Mouse (Mus musculus) MN1 (cell line): ENCODE measurements around the gene Agtpbp1.

Source experiments
- DNase-seq: peaks from one replicate; pipeline ENCODE4 v3.0.0-alpha.2; 2016; ENCODE audit warnings: low spot score

Gene Agtpbp1

DNA sequence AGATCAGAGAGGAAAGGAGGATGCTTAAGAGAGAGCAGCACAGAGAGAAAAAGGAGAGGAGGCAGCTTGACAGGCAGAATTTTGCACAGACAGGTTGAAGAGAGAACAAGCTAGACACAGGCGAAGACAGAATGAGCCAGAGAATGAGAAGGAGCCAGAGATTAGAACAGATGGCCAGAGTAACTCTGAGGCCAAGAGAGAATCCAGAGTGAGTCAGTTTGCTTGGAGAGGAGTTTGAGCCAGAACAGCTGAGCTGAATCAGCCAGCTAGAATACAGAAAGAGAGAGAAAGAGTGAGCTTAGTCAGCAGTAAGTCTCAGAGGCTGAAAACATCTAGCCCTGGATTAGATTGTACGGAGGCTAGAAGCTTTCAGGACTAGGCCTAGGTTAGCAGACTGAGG, 12.5 kb downstream of the Agtpbp1 start:
- no peak for DNase-seq

DNA sequence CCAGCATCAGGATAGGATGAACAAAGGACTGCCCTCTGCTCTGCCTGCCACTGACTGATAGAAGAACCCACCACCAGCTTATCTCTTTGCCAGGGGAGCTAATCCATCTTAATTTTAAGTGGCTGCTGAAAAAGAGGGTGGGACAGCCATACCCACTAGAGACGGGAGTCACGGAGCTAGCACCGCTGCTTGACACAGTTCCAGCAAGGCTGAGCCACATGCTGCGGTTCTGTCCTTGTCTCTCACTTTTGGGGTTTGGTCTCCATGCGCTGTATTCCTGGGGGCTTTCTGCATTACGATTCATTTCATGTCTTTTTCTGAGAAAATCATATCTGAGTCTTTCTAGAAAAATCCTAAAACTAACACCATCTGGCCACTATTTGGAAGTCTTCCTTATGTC, 13.9 kb downstream of the Agtpbp1 start:
- no peak for DNase-seq

DNA sequence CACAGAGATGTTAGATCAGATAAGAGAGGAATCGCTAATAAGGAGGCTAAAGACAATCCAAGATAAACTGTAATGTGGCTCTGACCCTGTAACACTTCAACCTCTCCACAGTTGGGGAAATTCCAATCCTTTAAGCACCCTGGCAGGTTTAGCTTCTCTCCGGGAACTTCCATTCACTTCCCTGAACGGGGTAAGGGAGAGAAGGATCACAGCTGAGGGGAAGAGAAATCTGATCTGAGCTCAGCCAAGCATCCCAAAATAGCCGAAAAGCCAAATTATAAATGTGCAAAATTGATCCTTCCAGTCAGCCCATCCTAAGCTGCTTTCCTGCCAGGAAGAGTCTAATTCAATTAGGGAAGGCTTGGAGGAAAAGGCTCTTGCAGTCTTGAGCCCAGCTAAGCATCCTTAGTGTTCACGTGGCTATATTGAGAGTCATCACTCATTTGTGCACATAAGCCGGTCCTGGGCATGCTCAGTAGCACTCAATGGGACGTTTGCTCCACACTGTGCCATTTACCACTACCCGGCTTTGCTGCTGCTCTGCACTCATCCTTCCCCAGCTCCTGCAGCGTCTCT, 19.0 kb downstream of the Agtpbp1 start:
- DNase-seq, result peak; percentile 57

DNA sequence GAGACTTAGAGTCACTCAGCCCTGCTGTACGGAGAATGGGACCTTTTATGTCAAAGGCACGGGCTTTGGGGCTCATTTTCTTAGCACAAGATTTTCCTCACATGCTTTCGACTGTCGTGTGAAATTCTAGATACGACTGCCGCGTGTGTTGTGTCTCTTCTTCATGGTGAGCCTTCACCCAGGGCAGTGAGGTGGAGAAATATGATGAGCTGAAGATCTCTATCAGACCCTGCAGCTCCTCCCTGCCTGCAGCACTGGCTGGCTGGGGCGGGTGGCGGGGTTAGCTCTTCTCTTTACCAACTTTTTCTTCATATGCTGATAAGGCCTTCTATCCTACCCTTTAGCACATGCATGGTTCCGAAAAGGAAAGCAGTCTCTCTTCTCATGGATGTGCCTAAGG, 20.1 kb downstream of the Agtpbp1 start:
- DNase-seq, result no peak

DNA sequence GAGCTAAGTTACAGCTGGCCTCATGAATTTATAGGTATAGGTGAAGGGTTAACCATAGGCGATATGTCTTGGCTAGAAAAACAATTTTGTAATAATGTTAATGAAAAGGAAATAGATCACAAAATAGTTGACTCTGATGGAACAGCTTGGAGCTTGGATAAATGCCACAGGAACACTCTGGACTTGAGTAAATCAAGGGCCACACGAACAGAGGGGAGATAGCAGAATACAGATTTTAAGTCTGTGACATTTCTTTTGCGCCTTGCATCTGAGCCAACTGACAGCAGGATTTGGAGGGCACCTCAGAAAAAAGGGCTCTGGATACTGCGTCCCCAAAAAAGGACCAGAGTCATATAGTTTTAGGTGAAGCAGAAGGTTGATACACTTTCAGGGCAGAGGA, 20.5 kb downstream of the Agtpbp1 start:
- no peak for DNase-seq

DNA sequence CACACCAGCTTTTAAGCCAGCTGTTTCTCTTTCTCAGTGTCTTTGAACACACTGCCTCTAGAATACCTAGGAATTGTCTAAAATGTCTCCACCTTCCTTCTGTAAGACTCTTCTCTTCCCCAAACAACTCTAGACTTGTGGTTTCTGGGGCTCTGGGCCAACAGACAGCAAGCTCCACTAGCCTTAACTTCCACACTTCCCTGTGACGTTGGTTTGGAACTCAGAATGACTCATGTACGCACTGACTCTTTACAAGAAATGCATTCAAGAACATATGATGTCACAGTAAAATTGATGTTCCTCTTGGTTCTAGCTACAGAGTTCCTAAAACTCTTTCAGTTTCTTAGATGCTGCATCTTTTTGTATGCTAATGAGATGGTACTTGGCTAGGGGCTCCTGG, 22.6 kb downstream of the Agtpbp1 start:
- no peak for DNase-seq

DNA sequence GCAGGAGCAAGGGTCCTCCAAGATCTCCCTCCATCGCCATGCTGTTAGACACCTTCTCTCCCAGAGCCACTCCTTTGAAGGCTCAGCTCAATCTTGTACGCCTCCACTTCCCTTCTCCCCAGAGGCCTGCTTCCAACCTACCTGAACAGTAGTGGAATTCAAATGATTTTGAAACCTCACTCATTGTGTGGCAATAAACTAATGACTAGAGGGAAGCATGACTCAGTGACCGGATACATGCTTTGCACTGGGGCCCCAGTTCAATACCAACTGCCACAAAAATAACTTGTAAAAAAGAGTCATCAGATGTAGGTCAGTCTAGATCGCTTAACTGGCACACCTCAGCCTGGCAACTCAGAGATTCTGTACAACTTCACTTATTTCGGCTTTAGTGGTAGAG, 26.3 kb downstream of the Agtpbp1 start:
- DNase-seq, result no peak

DNA sequence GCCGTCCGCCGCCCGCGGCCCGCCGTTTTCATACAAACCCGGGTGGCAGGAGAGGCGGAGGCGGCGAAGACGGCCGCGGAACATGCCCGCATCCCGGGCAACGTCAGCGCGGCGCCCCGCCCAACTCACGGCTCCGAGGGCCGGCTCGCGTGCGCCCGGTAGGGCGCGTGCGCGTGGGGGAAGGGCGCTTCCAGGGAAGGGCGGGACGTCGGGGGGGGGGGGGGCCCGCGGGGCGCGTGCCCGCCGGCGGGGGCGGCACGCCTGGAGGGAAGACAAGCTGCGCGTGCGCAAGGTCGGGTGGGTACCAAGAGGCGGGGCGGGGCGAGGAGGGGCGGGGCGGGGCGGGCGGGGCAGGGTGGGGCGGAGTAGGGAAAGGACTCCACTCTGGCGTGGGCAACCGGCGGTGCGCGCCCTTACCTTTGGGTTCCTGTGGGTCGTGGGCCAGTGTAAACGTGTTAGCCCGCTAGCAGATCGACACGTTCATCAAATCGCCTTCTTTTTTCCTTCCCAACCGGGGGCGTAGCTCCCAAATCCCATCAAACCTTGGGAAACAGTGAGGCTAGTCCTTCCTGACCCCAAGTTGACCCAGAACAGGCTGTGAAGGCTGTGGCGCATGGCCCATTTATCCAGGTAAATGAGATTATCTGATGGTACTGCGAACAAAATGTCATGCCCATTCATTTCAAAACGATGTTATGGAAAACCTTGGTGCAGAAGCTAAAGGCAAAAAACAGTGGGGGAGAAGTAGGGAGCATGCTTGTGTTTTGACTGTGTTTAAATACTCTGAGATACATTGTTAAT, 27.6 kb downstream of the Agtpbp1 start:
- peak; percentile 90 for DNase-seq

DNA sequence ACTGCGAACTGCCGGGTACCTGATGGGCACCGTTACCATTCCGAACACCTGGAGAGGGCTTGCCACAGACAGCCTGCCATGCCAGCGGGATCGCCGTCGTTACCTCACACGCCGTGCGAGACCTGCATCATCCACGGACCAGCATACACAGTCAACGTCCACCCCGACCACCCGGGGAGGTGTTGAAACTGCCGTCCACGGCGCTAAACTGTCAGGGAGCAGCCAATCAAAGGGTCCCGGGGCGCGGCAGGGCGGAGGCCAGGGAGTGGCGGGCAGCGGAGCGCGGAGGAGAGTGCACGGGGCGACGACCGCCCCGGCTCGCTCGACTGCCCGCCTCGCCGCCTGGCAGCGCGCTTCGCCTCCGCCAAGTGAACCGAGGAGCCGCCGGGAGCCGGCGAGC, 28.4 kb downstream of the Agtpbp1 start:
- peak; percentile 55 for DNase-seq

DNA sequence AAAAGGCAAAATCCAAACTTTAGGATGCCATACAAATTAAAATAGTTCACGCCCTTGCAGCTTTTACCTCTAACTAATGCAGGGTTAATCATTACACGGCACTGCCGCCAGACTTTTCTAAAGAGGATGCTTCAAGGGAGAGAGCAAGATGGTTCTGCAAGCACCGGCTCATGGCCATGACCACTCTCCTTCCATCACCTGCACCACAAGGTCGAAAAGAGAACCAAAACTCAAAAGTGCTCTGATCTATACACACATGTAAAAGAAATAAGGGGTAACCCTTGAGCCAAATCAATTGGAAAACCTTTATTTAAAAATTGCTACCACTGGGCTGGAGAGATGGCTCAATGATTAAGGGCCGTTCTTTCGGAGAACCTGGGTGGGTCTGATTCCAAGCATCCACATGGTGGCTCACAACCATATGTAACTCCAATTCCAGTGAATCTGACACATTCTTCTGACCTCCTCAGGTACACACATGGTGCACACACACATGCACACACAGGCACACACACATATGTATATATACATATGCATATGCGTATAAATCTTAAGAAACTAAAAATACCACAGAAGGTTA, 29.3 kb downstream of the Agtpbp1 start:
- no peak for DNase-seq

DNA sequence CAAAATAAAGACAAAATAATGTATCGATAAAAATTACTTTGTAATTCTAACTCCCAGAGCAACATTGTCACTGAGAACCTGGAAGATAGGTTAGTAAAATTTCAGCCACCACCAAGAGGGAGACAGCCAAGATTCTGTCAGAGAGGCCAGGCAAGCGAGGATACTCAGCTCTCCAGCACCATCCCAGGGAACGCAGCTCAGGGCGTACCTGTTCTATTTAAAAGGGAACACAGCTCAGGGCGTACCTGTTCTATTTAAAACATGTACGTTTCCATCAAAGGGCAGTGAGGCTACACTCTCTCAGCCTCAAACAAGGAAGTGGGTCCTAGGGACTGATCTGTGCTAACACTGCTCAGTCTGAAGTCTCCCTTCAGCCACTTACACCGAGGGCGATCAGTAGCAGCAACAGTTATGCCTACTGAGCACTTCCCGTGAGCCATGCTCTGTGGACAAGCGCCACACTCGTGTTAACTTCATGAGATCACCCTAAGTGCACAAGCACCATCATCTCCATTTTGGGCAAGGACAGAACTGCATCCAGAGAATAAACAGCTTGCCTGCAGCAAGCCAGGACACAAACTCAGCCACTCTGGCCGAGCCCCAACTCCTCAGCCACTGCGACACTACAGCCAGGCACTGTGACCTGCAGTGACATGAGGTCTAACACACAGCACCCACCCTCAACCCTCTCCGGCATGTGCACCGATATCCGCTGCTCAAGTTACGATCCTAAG, 30.1 kb downstream of the Agtpbp1 start:
- no peak for DNase-seq

DNA sequence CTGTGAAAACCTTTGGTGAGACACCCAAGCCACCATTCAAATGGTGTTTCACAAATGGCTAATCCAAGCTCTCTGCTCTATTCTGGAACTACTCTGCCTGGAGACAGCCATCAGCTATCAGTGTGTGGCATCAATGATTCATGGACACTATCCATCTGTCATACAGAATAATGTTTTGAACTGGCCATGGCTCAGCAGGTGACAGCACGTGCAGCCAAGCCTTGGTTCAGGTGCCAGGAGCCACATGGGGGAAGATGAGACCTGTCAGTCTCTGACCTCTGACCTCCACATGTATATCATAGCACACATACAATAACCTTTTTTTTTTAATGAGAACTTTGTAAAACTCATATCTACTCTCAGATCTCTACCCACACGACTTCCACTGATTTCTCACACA, 32.3 kb downstream of the Agtpbp1 start:
- DNase-seq, result peak; percentile 23

DNA sequence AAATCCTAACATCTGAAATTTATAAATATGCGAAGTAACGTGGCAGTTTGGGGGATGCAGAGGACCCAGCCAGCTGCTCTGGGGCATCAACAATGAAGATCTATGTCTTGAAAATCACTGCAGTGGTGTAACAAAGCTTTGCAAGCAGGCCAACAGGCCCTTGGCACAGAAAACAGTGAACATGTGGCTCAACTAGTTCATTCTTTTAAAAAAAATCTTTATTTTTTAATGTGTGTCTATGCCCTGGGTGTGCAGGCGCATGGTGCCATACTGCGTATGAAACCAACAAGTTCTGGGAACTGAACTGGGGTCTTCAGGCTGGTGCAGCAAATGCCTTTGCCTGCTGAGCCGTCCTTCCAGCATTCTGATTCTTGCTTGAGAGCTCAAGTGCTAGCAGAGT, 32.7 kb downstream of the Agtpbp1 start:
- DNase-seq, result no peak

DNA sequence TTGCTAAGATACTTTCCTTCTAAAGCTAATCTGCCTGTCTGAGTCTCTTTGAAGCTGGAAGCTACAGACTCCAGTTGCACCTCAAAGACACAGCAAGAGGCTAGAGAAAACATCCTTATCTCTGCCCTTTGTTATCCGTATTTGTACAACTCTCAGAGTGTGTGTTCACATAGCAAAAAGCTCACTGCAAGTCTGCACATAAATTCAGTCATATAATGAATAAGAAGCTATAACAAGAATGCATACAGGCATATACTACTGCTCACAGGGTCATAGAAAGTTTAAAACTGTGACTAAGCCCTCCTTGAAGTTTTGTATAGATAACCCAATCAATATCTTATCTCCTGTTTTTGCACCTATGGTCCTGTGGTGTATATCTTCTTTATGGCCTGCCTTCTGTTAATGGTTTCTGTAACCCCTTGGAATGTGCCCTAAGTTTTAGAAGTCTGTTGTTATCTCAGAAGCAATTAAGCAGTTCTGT, 35.7 kb downstream of the Agtpbp1 start:
- DNase-seq, result no peak

DNA sequence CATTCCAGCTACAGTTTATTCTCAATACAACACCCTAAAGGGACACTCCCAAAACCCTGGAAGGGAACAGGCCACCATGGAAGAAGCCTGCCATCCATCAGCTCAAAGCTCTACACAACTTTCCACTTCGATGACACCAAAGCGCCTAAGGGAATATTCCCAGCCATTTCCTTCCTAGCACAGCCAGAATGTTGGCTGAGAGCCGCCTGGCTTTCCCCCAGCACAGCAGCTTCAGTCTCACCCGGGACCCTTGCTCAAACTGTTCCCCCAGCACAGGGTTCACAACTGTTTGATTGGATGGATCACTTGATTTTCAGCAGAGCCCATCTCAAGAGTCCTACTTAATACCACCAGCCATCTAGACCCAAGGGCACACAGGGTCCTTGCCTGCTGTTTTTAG, 37.3 kb downstream of the Agtpbp1 start:
- no peak for DNase-seq

DNA sequence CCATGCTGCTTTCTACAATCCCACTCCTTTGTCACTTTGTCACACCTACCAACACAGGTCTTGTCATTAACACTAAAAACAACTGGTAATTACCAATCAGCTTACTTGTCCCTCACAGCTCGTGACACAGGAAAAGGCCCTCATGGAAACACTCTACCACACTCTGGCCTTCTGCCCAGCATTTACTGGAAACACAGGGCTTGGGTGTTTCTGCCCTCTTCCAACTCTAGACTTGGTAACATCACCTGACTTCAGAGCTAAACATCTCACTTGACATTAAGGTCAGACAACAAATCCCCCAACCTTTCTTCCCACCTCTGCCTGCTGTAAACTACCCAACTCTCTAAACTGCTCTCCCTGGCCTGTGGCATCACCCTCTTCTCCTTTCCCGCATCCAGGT, 37.9 kb downstream of the Agtpbp1 start:
- no peak for DNase-seq

DNA sequence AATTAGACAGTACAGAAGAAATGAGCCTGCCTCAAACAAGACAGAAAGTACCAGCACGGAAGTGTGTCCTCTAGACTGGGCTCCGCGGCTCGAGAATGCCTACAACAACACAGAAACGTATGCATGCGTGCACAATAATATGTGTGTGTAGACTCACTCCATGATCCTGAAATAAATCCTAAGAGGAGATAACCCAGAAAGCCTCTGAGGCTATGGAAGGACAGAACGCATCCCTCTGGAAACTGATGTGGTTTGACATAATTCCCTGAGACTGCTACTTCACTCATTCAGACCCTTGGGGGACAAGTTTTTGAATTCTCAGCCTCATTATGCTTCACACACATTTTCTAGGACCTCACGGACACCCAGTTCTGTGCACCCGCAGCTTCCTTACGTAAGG, 42.6 kb downstream of the Agtpbp1 start:
- no peak for DNase-seq

DNA sequence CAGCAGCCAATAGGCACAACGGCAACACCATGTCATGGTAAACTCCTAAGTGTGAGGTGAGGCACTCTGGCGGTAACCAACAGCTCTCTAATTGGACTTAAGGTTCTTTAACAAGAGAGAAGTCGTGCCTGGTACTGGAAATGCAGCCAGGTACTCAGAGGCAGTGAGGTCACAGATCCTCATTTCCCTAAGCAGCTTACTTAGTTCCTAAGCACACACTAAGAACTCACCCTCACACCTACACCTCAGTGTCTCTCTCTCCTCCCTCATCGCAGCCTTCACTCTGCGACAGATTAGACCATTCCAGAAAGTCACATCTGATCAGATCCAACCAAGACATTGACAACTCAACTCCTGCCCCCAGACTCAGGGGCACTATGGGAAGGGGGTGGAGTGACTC, 45.0 kb downstream of the Agtpbp1 start:
- DNase-seq, result no peak

DNA sequence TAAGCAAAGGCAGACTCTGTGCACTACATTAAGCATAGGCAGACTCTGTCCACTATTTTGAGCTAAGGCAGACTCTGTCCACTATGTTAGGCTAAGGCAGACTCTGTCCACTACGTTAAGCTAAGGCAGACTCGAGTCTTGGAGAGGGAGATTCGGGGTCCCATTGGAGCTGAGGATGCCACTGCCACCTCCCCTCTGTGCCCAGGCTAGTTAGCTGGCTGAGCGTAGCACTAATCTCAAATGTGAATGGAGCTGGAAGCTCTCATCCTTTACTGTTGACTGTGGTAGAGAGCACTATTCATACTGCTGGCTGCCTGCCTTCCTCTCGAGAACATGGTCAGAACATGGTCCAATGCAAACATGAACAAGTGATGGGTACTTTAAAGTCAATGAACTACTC, 46.4 kb downstream of the Agtpbp1 start:
- no peak for DNase-seq

DNA sequence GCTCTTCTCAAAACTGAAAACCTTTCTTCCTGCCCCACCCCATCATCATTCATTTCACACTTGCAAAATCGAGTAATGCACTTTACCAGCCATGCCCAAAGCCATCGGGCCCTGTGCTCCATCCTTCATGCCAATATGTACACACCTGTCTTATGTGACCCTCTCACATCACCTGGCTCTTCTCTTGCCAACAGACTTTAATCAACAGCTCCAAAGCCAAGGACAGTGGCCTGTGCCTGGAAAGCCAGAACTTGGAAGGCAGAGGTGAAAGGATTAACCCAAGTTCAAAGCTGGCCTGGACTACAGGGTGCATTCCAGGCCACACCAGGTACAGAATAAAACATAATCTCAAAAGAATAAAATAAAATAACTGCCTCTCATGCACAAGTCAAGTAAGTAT, 48.4 kb downstream of the Agtpbp1 start:
- no peak for DNase-seq

DNA sequence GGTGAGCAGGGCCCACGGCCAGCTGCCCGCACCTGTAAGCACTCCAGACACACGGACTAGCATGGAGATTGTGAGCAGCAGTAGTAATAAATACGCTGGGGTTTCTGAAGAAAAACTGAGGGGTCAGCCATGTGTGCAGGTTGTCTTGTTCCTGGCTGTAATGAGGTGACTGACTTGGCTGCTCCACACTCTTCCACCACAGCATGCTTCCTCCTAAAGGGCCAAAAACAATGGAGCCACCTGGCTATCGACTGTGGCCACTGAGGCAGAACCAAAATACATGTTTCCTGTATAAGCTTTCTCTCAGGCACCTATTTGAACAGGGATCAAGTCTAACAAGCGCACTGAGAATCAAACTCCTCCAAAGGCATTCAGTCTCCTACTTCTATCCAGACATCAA, 49.3 kb downstream of the Agtpbp1 start:
- DNase-seq, result no peak

DNA sequence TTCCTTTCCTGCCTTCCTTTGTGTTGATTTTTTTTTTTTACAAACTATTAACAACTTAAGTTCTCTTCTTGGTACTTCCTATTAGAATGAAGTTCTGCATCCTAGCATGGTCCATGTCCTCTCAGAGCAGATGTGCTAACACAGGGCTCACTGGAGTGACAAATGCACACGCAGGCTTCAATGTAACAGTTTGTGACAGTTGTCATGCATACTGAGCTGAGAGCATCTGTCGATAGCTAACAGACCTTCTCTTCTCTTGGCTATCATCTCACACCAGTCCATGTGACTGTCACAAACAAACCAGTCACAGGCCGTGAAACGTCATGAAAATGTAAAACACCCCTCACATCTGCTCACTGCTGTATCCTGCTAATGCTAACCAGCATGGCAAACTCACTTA, 50.7 kb downstream of the Agtpbp1 start:
- DNase-seq, result no peak

DNA sequence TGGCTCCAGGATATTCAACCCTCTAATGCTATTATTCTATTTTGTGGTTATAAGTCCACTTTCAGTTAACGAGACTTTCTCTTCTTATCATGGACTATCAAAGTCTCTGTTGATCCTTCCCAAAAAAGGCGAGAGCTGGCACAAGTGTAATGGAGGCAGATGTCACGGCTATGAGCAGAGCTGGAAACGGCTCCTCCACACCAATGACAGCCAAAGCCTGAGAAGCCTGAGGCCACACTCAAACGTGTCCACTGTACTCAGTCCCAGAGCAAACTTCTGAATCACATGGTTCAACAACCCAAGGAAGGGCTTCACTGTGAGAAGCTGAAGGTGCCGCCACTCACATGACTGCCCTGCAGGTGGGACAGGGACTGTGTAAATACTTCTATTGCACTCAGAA, 51.7 kb downstream of the Agtpbp1 start:
- DNase-seq, result no peak
